Mouse (Mus musculus) embryonic fibroblast, embryonic 13.5 days (primary cell): ENCODE measurements around the gene Cyb561a3.

Experiments
- CTCF ChIP-seq: IDR thresholded peaks from 2 replicates; pipeline ENCODE4 v1.5.1; 2011; ENCODE audit warnings: mild to moderate bottlenecking, control low read depth, low read length, moderate library complexity, borderline replicate concordance; ENCODE audit not compliant: insufficient read depth
- POLR2A ChIP-seq: IDR thresholded peaks from 2 replicates; pipeline ENCODE4 v1.6.1; 2011; ENCODE audit warnings: low read depth, mild to moderate bottlenecking, control low read depth, low read length, moderate library complexity

- TF ChIP-seq CTCF (no peak), POLR2A (no peak)
Measured at GRCm38 (mm10) chr19:10603660-10604523, 26.9 kb downstream of the Cyb561a3 start.
